Mouse (Mus musculus) stomach, postnatal 0 days (tissue): Measurements from ENCODE around the gene Ddo. TPM values are rescaled to one million over a fixed set of nuclear protein-coding genes. Genes with fewer than 3 reads are reported as not detected.

ENCODE experiments used
- ATAC-seq: fragments of 200-750 bp; cut with Nextera tagmentation; 2 replicates; pipeline ENCODE4 v1.8.0; 2017; ENCODE audit not compliant: low FRiP score, low TSS enrichment
- DNase-seq: peaks from one replicate; pipeline ENCODE4 v3.0.0-alpha.2; 2016; ENCODE audit warnings: low spot score
- H3K27ac ChIP-seq: fragments of 300-500 bp; sonication (generic); replicated peaks from 2 replicates; pipeline ENCODE4 v1.5.1; 2014; ENCODE audit warnings: mild to moderate bottlenecking, control low read depth
- H3K27me3 ChIP-seq: fragments of 300-500 bp; sonication (generic); 2 replicates; pipeline ENCODE4 v1.6.1; 2014; ENCODE audit warnings: low read length; ENCODE audit not compliant: control insufficient read depth, insufficient read depth
- H3K36me3 ChIP-seq: fragments of 300-500 bp; sonication (generic); 2 replicates; pipeline ENCODE4 v1.6.1; 2014; ENCODE audit warnings: low read length, mixed read lengths; ENCODE audit not compliant: control insufficient read depth, insufficient read depth
- H3K4me1 ChIP-seq: fragments of 300-500 bp; sonication (generic); replicated peaks from 2 replicates; pipeline ENCODE4 v1.6.1; 2014; ENCODE audit warnings: antibody characterized with exemption; ENCODE audit not compliant: control insufficient read depth, insufficient read depth
- H3K4me2 ChIP-seq: fragments of 300-500 bp; sonication (generic); replicated peaks from 2 replicates; pipeline ENCODE4 v1.6.1; 2014; ENCODE audit warnings: low read depth, mild to moderate bottlenecking, control low read depth, moderate library complexity
- H3K4me3 ChIP-seq: fragments of 300-500 bp; sonication (generic); 2 replicates; pipeline ENCODE4 v1.5.1; 2014; ENCODE audit warnings: low read depth, low read length, control low read depth
- H3K9ac ChIP-seq: fragments of 300-500 bp; sonication (generic); 2 replicates; pipeline ENCODE4 v1.6.1; 2014; ENCODE audit warnings: mild to moderate bottlenecking, low read length, control low read depth, mixed read lengths
- H3K9me3 ChIP-seq: fragments of 300-500 bp; sonication (generic); 2 replicates; pipeline ENCODE4 v1.6.1; 2016; ENCODE audit warnings: low read length; ENCODE audit not compliant: control insufficient read depth
- CTCF ChIP-seq: IDR thresholded peaks from 2 replicates; pipeline ENCODE4 v1.5.1; 2016; ENCODE audit warnings: antibody characterized with exemption, low read depth, mild to moderate bottlenecking, moderate library complexity
- EP300 ChIP-seq: optimal IDR thresholded peaks from 2 replicates; pipeline ENCODE3; 2016; ENCODE audit warnings: antibody characterized with exemption
- WGBS: fragments of 180-500 bp; shearing (Covaris S2); extraction: QIAGEN DNeasy Blood & Tissue Kit; methylation state at CpG from one replicate; pipeline ENCODE4 v1.1.7; 2014; 5-methylcytosine and 5-hydroxymethylcytosine counted together
- polyA plus RNA-seq: library from polyadenylated mRNA; unstranded; fragments of >200 nt; fragmentation: Nextera tagmentation; extraction: Ambion mirVana; gene quantifications from 2 replicates; pipeline ENCODE4 v1.2.1, GENCODE M21; 2015

Ddo gene
- polyA plus RNA-seq, 1 experiment from 2014 or later, result 2.8 TPM

DNA sequence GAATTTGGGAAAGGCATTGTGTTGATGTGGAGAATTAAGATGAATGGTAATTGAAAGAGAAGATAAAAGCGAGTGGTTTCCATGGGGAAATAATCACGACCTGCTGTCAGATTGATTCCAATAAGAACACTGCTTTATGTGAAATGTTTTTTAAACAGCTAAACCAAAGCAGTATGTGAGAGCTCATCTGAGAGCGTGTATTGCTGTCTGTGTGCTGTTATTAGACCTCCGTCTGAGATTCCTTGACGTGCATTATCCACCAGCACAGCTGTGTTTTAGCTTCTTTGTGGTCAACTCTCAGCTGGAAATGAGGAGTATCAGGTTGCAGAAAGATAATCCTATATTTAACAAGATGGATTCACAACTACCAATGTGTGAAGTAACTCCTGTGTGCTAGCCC, 97.2 kb downstream of the Ddo start:
- H3K4me2 ChIP-seq, result no peak overlapping the region
- no peaks in the 10 kb centered on the region for H3K9me3 ChIP-seq
- no peaks in the 10 kb centered on the region for H3K4me1 ChIP-seq
- H3K9ac ChIP-seq, result no peak overlapping the region
- 53% methylated on average over 5 of the region's 5 CpGs for WGBS
- DNase-seq (no peak), ATAC-seq (no peak)
- no peak overlapping the region for H3K4me3 ChIP-seq
- TF ChIP-seq EP300 (no peak), CTCF (no peak)
- H3K36me3 ChIP-seq, result no peaks in the 10 kb centered on the region
- no peak overlapping the region for H3K27ac ChIP-seq
- H3K27me3 ChIP-seq, result no peaks in the 10 kb centered on the region

DNA sequence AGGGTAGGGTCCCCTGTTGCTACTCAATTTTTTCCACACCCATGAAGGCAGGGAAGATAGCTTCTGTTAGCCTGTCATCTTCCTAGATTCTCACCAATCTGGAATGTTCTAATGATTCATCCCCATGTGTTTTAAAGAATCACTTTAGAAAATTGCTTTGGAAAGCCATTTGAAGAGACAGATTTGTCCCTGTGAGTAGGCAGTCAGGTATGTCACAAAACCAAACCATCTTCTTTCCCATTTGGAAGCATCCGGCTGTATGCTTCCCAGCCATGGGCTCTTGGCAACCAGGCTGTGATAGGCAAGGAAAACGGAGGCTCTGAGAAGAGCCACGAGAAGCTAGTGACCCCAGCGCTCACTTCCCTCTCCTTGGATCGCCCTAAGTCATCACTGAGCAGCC, 100.4 kb downstream of the Ddo start:
- no peaks in the 10 kb centered on the region for H3K9me3 ChIP-seq
- H3K4me1 ChIP-seq, result no peaks in the 10 kb centered on the region
- no peaks in the 10 kb centered on the region for H3K36me3 ChIP-seq
- TF ChIP-seq EP300, result no peak
- no peak for TF ChIP-seq CTCF
- DNase-seq (no peak), ATAC-seq (no peak)
- no peak overlapping the region for H3K27ac ChIP-seq
- WGBS, result 81% methylated on average over 5 of the region's 5 CpGs
- H3K4me3 ChIP-seq, result no peak overlapping the region
- H3K9ac ChIP-seq, result no peak overlapping the region
- no peak overlapping the region for H3K4me2 ChIP-seq
- no peaks in the 10 kb centered on the region for H3K27me3 ChIP-seq

Other genes starting within 250 kb of the Ddo start
- gene Slc22a16, start 59.7 kb upstream of the Ddo start, polyA plus RNA-seq, result 0.04 TPM in 1 of 2 replicates, not detected in the other
- 1.9 and 2.2 TPM in 2 replicates for gene Mettl24, start 53.3 kb downstream of the Ddo start, polyA plus RNA-seq